Mouse (Mus musculus) neural tube, embryonic 15.5 days (tissue): Measurements from ENCODE around the gene Cygb. TPM values are rescaled to one million over a fixed set of nuclear protein-coding genes. Genes with fewer than 3 reads are reported as not detected.
"Not testable (repeated sequence)": the region's sequence is repeated elsewhere in the genome, so short reads cannot be mapped to it uniquely, and the experiment has no call there.

Experiments used
- ATAC-seq: fragments of 200-750 bp; cut with Nextera tagmentation; 2 replicates; pipeline ENCODE4 v1.8.0; 2017; ENCODE audit warnings: mild to moderate bottlenecking, moderate TSS enrichment, moderate library complexity; ENCODE audit not compliant: low FRiP score
- H3K27ac ChIP-seq: fragments of 300-500 bp; sonication (generic); replicated peaks from 2 replicates; pipeline ENCODE4 v1.5.1; 2015; ENCODE audit warnings: mild to moderate bottlenecking, inconsistent platforms
- H3K27me3 ChIP-seq: fragments of 300-500 bp; sonication (generic); replicated peaks from 2 replicates; pipeline ENCODE4 v1.6.1; 2015; ENCODE audit warnings: inconsistent platforms
- H3K36me3 ChIP-seq: fragments of 300-500 bp; sonication (generic); 2 replicates; pipeline ENCODE4 v1.6.1; 2015; ENCODE audit warnings: inconsistent platforms
- H3K4me1 ChIP-seq: fragments of 300-500 bp; sonication (generic); 2 replicates; pipeline ENCODE4 v1.6.1; 2015; ENCODE audit warnings: inconsistent platforms
- H3K4me2 ChIP-seq: fragments of 300-500 bp; sonication (generic); 2 replicates; pipeline ENCODE4 v1.6.1; 2015; ENCODE audit warnings: inconsistent platforms, mild to moderate bottlenecking, moderate library complexity
- H3K4me3 ChIP-seq: fragments of 300-500 bp; sonication (generic); replicated peaks from 2 replicates; pipeline ENCODE4 v1.5.1; 2015; ENCODE audit warnings: mild to moderate bottlenecking, inconsistent platforms
- H3K9ac ChIP-seq: fragments of 300-500 bp; sonication (generic); replicated peaks from 2 replicates; pipeline ENCODE4 v1.6.1; 2015; ENCODE audit warnings: mild to moderate bottlenecking, inconsistent platforms
- H3K9me3 ChIP-seq: fragments of 300-500 bp; sonication (generic); replicated peaks from 2 replicates; pipeline ENCODE4 v1.6.1; 2016; ENCODE audit warnings: inconsistent platforms
- WGBS: fragments of 180-500 bp; shearing (Covaris S2); methylation state at CpG from one replicate; pipeline ENCODE4 v1.1.7; 2015; ENCODE audit warnings: mixed read lengths; 5-methylcytosine and 5-hydroxymethylcytosine counted together
- polyA plus RNA-seq: library from polyadenylated mRNA; unstranded; fragments of >200 nt; fragmentation: Nextera tagmentation; extraction: Ambion mirVana; gene quantifications from 2 replicates; pipeline ENCODE4 v1.2.1, GENCODE M21; 2015

The Cygb gene
- polyA plus RNA-seq, 1 experiment from 2014 or later, result 31.1 TPM

- Histone ChIP-seq H3K9me3 (no peaks in the 10 kb centered on the region), H3K4me2 (peak overlapping the region; percentile 92), H3K27ac (no peak overlapping the region), H3K9ac (peak overlapping the region; percentile 75), H3K27me3 (no peaks in the 10 kb centered on the region), H3K4me1 (peaks cover 49% of the 10 kb centered on the region), H3K4me3 (peak overlapping the region; percentile 75), H3K36me3 (peaks cover 48% of the 10 kb centered on the region)
- ATAC-seq, result no peak
- 24% methylated on average over 7 of the region's 7 CpGs for WGBS
Observed at GRCm38 (mm10) chr11:116672595-116672994, 18.5 kb upstream of the Cygb start.

GRCm38 (mm10) chr11:116671845-116672434 lies 17.8 kb upstream of the Cygb start:
- H3K27me3 ChIP-seq, result no peaks in the 10 kb centered on the region
- H3K9ac ChIP-seq, result peak overlapping the region; percentile 75
- ATAC-seq, result peak; percentile 24; the same call in 1 of the 2 replicates
- peaks cover 49% of the 10 kb centered on the region for H3K4me1 ChIP-seq
- H3K9me3 ChIP-seq, result no peaks in the 10 kb centered on the region
- peak overlapping the region; percentile 75 for H3K4me3 ChIP-seq
- peak overlapping the region; percentile 69 for H3K27ac ChIP-seq
- under 1% methylated on average over 24 of the region's 24 CpGs for WGBS
- H3K36me3 ChIP-seq, result peaks cover 41% of the 10 kb centered on the region
- peak overlapping the region; percentile 92 for H3K4me2 ChIP-seq

- H3K4me3 ChIP-seq, result peak overlapping the region; percentile 75
- peaks cover 35% of the 10 kb centered on the region for H3K36me3 ChIP-seq
- peaks cover 49% of the 10 kb centered on the region for H3K4me1 ChIP-seq
- peak overlapping the region; percentile 69 for H3K27ac ChIP-seq
- H3K9me3 ChIP-seq, result no peaks in the 10 kb centered on the region
- no peaks in the 10 kb centered on the region for H3K27me3 ChIP-seq
- ATAC-seq, result peak; percentile 87
- 2% methylated on average over 45 of the region's 45 CpGs for WGBS
- peak overlapping the region; percentile 92 for H3K4me2 ChIP-seq
- peak overlapping the region; percentile 75 for H3K9ac ChIP-seq
Observed at GRCm38 (mm10) chr11:116671112-116671844, 17.2 kb upstream of the Cygb start.

- Histone ChIP-seq H3K27ac (0 out of 2 replicates have a peak overlapping the region, but pooled peaks have one; percentile 38), H3K9me3 (no peaks in the 10 kb centered on the region), H3K9ac (no peak overlapping the region), H3K4me1 (peaks cover 49% of the 10 kb centered on the region), H3K27me3 (no peaks in the 10 kb centered on the region), H3K4me2 (peak overlapping the region; percentile 92), H3K4me3 (peak overlapping the region; percentile 75; the same call in 1 of the 2 replicates), H3K36me3 (peaks cover 27% of the 10 kb centered on the region)
- 84% methylated on average over 7 of the region's 7 CpGs for WGBS
- no peak for ATAC-seq
Observed at GRCm38 (mm10) chr11:116670386-116670785, 16.3 kb upstream of the Cygb start.

- Histone ChIP-seq H3K4me3 (no peak overlapping the region), H3K27ac (peak overlapping the region; percentile 23; the same call in 1 of the 2 replicates), H3K9ac (no peak overlapping the region), H3K27me3 (no peaks in the 10 kb centered on the region), H3K36me3 (peaks cover 21% of the 10 kb centered on the region), H3K9me3 (no peaks in the 10 kb centered on the region), H3K4me2 (peak overlapping the region; percentile 36), H3K4me1 (peaks cover 48% of the 10 kb centered on the region)
- 31% methylated on average over 13 of the region's 13 CpGs for WGBS
- no peak for ATAC-seq
Observed at GRCm38 (mm10) chr11:116669787-116670365, 15.8 kb upstream of the Cygb start.

GRCm38 (mm10) chr11:116669316-116669715 lies 15.2 kb upstream of the Cygb start:
- Histone ChIP-seq H3K27me3 (no peaks in the 10 kb centered on the region), H3K9ac (no peak overlapping the region), H3K36me3 (peaks cover 16% of the 10 kb centered on the region), H3K4me2 (peak overlapping the region; percentile 36), H3K4me3 (no peak overlapping the region), H3K4me1 (peaks cover 43% of the 10 kb centered on the region), H3K27ac (peak overlapping the region; percentile 23; the same call in 1 of the 2 replicates), H3K9me3 (no peaks in the 10 kb centered on the region)
- 45% methylated on average over 5 of the region's 5 CpGs for WGBS
- ATAC-seq, result no peak

- ATAC-seq, result no peak
- no peak overlapping the region for H3K9ac ChIP-seq
- H3K36me3 ChIP-seq, result peaks cover 11% of the 10 kb centered on the region
- H3K4me1 ChIP-seq, result peaks cover 44% of the 10 kb centered on the region
- H3K4me3 ChIP-seq, result no peak overlapping the region
- H3K4me2 ChIP-seq, result no peak overlapping the region
- WGBS, result 43% methylated on average over 7 of the region's 7 CpGs
- H3K27me3 ChIP-seq, result no peaks in the 10 kb centered on the region
- no peak overlapping the region for H3K27ac ChIP-seq
- H3K9me3 ChIP-seq, result no peaks in the 10 kb centered on the region
Observed at GRCm38 (mm10) chr11:116668839-116669238, 14.7 kb upstream of the Cygb start.

GRCm38 (mm10) chr11:116668381-116668825 lies 14.3 kb upstream of the Cygb start:
- Histone ChIP-seq H3K4me1 (peaks cover 43% of the 10 kb centered on the region), H3K9me3 (no peaks in the 10 kb centered on the region), H3K36me3 (peaks cover 7% of the 10 kb centered on the region; the same call in 1 of the 2 replicates), H3K4me3 (no peak overlapping the region), H3K27ac (no peak overlapping the region), H3K4me2 (no peak overlapping the region), H3K9ac (no peak overlapping the region), H3K27me3 (no peaks in the 10 kb centered on the region)
- ATAC-seq, result no peak
- WGBS, result 86% methylated on average over 10 of the region's 10 CpGs

- peaks cover 3% of the 10 kb centered on the region; the same call in 1 of the 2 replicates for H3K36me3 ChIP-seq
- 94% methylated on average over 8 of the region's 8 CpGs for WGBS
- H3K4me2 ChIP-seq, result no peak overlapping the region
- no peak overlapping the region for H3K9ac ChIP-seq
- H3K27ac ChIP-seq, result no peak overlapping the region
- ATAC-seq, result no peak
- H3K9me3 ChIP-seq, result no peaks in the 10 kb centered on the region
- no peaks in the 10 kb centered on the region for H3K27me3 ChIP-seq
- no peak overlapping the region for H3K4me3 ChIP-seq
- H3K4me1 ChIP-seq, result peaks cover 43% of the 10 kb centered on the region
Observed at GRCm38 (mm10) chr11:116667930-116668329, 13.8 kb upstream of the Cygb start.

- not testable (repeated sequence) for H3K9ac ChIP-seq, H3K27ac ChIP-seq, ATAC-seq, H3K4me2 ChIP-seq, H3K9me3 ChIP-seq, H3K27me3 ChIP-seq, H3K36me3 ChIP-seq, H3K4me3 ChIP-seq
- 83% methylated on average over 4 of the region's 5 CpGs for WGBS
- peaks cover 43% of the 10 kb centered on the region for H3K4me1 ChIP-seq
Observed at GRCm38 (mm10) chr11:116667012-116667411, 12.9 kb upstream of the Cygb start.

- Histone ChIP-seq H3K27me3 (no peaks in the 10 kb centered on the region), H3K9ac (no peak overlapping the region), H3K27ac (no peak overlapping the region), H3K4me2 (no peak overlapping the region), H3K4me1 (peaks cover 48% of the 10 kb centered on the region), H3K4me3 (no peak overlapping the region), H3K9me3 (no peaks in the 10 kb centered on the region), H3K36me3 (no peaks in the 10 kb centered on the region)
- ATAC-seq, result no peak
- 71% methylated on average over 9 of the region's 9 CpGs for WGBS
Observed at GRCm38 (mm10) chr11:116666566-116666965, 12.5 kb upstream of the Cygb start.
